In genomic region chr14:30722406-30722805, GRCm38 (mm10) we compare ENCODE assay signal across 19 mouse cellular contexts.
"Had no signal": no experiment of that assay in that cellular context is flagged by ENCODE, and none has a peak within 500 bp of the region (broad histone marks: within the 10 kb centered on the region; RNA-seq: fewer than 3 reads in every experiment).

No protein-coding gene starts in this region.

- DNase-seq: kidney, adult 11 months; kidney, adult 9 months; kidney, postnatal 25 days; left cerebral cortex, postnatal 4 days; lung, embryonic 14.5 days; right cerebral cortex, postnatal 14 days; right cerebral cortex, postnatal 4 days; thymus, postnatal 36 days had no signal

- H3K27ac ChIP-seq: limb, embryonic 12.5 days; limb, embryonic 15.5 days; liver, embryonic 12.5 days; macrophage; midbrain, embryonic 10.5 days; midbrain, embryonic 13.5 days; stomach, embryonic 15.5 days had no signal

- ATAC-seq: liver, embryonic 12.5 days; lung, postnatal 0 days; midbrain, embryonic 13.5 days; midbrain, embryonic 16.5 days had no signal

- H3K4me1 ChIP-seq: limb, embryonic 15.5 days; stomach, embryonic 15.5 days had no signal

- H3K4me3 ChIP-seq: limb, embryonic 12.5 days; limb, embryonic 15.5 days; liver, embryonic 12.5 days; megakaryocyte, embryonic 14.5 days; midbrain, embryonic 10.5 days; midbrain, embryonic 13.5 days; myocyte; stomach, embryonic 15.5 days had no signal

- H3K36me3 ChIP-seq: limb, embryonic 12.5 days; limb, embryonic 15.5 days; liver, embryonic 12.5 days; midbrain, embryonic 10.5 days; midbrain, embryonic 13.5 days; stomach, embryonic 15.5 days had no signal

- H3K27me3 ChIP-seq: limb, embryonic 12.5 days; limb, embryonic 15.5 days; liver, embryonic 12.5 days; megakaryocyte, embryonic 14.5 days; midbrain, embryonic 13.5 days; stomach, embryonic 15.5 days had no signal
